Mouse (Mus musculus) cerebellum, adult 2 months (tissue): ENCODE measurements around the gene Ift52. TPM values are rescaled to one million over a fixed set of nuclear protein-coding genes. Genes with fewer than 3 reads are reported as not detected.

Experiments used
- DNase-seq, 2 experiments: peaks; one replicate each; pipeline ENCODE4 v3.0.0; 2021
- H3K27ac ChIP-seq: fragments of 200-500 bp; 2 replicates; pipeline ENCODE4 v1.5.1; 2012; ENCODE audit warnings: low read length, control low read depth, inconsistent platforms; ENCODE audit not compliant: insufficient read depth
- H3K27me3 ChIP-seq: fragments of 200-500 bp; 2 replicates; pipeline ENCODE4 v1.6.1; 2012; ENCODE audit warnings: inconsistent platforms, mild to moderate bottlenecking, low read length, moderate library complexity; ENCODE audit not compliant: control insufficient read depth, insufficient read depth
- H3K4me1 ChIP-seq: fragments of 200-500 bp; 2 replicates; pipeline ENCODE4 v1.6.1; 2011; ENCODE audit warnings: low read length; ENCODE audit not compliant: control insufficient read depth, insufficient read depth
- H3K4me3 ChIP-seq: fragments of 200-500 bp; replicated peaks from 2 replicates; pipeline ENCODE3; 2011; ENCODE audit warnings: mild to moderate bottlenecking, low read depth, low read length, control low read depth; ENCODE audit not compliant: insufficient read depth
- CTCF ChIP-seq: fragments of 200-500 bp; IDR thresholded peaks from 2 replicates; pipeline ENCODE4 v1.5.1; 2011; ENCODE audit warnings: low read depth, mild to moderate bottlenecking, control low read depth, low read length, moderate library complexity, borderline replicate concordance; ENCODE audit not compliant: insufficient read depth
- POLR2A ChIP-seq: fragments of 200-500 bp; IDR thresholded peaks from 2 replicates; pipeline ENCODE4 v1.6.1; 2011; ENCODE audit warnings: low read length, control low read depth, borderline replicate concordance; ENCODE audit not compliant: insufficient read depth
- WGBS: fragments of 180-500 bp; shearing (Covaris S2); methylation state at CpG from one replicate; pipeline ENCODE4 v1.1.7; 2018; 5-methylcytosine and 5-hydroxymethylcytosine counted together
- polyA plus RNA-seq: library from polyadenylated mRNA; depleted of rRNA; stranded (reverse); fragments of >200 nt; gene quantifications from 2 replicates; pipeline ENCODE4 v1.2.3, GENCODE M21; 2012

Ift52 gene
- polyA plus RNA-seq, 1 experiment: 35.9 TPM

- no peak for DNase-seq
- H3K27ac ChIP-seq: no peak overlapping the region
- H3K4me3 ChIP-seq: no peak overlapping the region
- TF ChIP-seq POLR2A: no peak
- no peaks in the 10 kb centered on the region for H3K27me3 ChIP-seq
- H3K4me1 ChIP-seq: no peaks in the 10 kb centered on the region
- WGBS: 66% methylated on average over 9 of the region's 9 CpGs
Observed at GRCm38 (mm10) chr2:162993881-162994616, 23.1 kb upstream of the Ift52 start.

- peak; percentile 52 to 67 for DNase-seq
- H3K4me3 ChIP-seq: no peak overlapping the region
- no peak overlapping the region for H3K27ac ChIP-seq
- 29% methylated on average over 18 of the region's 18 CpGs for WGBS
- no peaks in the 10 kb centered on the region for H3K4me1 ChIP-seq
- no peak for TF ChIP-seq POLR2A
- TF ChIP-seq CTCF: peak; percentile 79
- H3K27me3 ChIP-seq: no peaks in the 10 kb centered on the region
Observed at GRCm38 (mm10) chr2:162998528-162999230, 18.5 kb upstream of the Ift52 start.

GRCm38 (mm10) chr2:162999744-163000143 is 17.4 kb upstream of the Ift52 start:
- H3K27ac ChIP-seq: no peak overlapping the region
- H3K4me1 ChIP-seq: no peaks in the 10 kb centered on the region
- H3K27me3 ChIP-seq: no peaks in the 10 kb centered on the region
- H3K4me3 ChIP-seq: no peak overlapping the region
- DNase-seq: peak in 1 of 2 experiments; percentile 10
- TF ChIP-seq POLR2A (no peak), CTCF (peak; percentile 47; the same call in 1 of the 2 replicates)
- 30% methylated on average over 3 of the region's 3 CpGs for WGBS

DNA sequence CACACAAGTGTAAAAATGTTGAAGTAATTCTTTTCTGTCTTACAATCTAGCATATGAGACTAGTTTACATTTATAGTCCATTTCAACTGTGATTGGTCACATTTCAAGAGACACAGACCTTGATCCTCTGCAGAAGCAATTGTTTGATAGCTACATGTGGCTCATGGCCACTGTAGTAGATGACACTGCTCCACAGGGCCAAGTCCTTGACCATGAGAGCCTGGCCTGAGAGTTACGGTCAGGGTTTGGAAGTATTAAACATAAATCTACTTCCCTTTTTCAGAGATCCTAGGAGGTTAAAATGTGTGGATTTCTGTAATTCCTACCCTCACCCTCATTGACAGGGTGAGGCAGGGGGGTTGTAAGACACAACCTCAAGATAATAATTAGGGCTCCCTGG is 16.1 kb upstream of the Ift52 start:
- WGBS: 100% methylated on average over 1 of the region's 1 CpGs
- no peak overlapping the region for H3K4me3 ChIP-seq

GRCm38 (mm10) chr2:163007299-163007698 is 9.9 kb upstream of the Ift52 start:
- TF ChIP-seq CTCF (no peak), POLR2A (no peak)
- no peak for DNase-seq
- H3K27me3 ChIP-seq: no peaks in the 10 kb centered on the region
- 80% methylated on average over 4 of the region's 4 CpGs for WGBS
- no peak overlapping the region for H3K27ac ChIP-seq
- H3K4me1 ChIP-seq: no peaks in the 10 kb centered on the region
- H3K4me3 ChIP-seq: no peak overlapping the region

More for the DNA sequence above, 16.1 kb upstream of the Ift52 start:
- no peak overlapping the region for H3K27ac ChIP-seq
- H3K27me3 ChIP-seq: no peaks in the 10 kb centered on the region
- H3K4me1 ChIP-seq: no peaks in the 10 kb centered on the region
- no peak for TF ChIP-seq CTCF
- TF ChIP-seq POLR2A: no peak
- DNase-seq: no peak

GRCm38 (mm10) chr2:163031289-163031688 is 14.1 kb downstream of the Ift52 start:
- TF ChIP-seq CTCF (no peak), POLR2A (no peak)
- H3K4me3 ChIP-seq: no peak overlapping the region
- no peak for DNase-seq
- WGBS: 90% methylated on average over 5 of the region's 5 CpGs
- H3K4me1 ChIP-seq: no peaks in the 10 kb centered on the region
- no peaks in the 10 kb centered on the region; the same call in 1 of the 2 replicates for H3K27me3 ChIP-seq
- no peak overlapping the region for H3K27ac ChIP-seq

GRCm38 (mm10) chr2:163031757-163032156 is 14.6 kb downstream of the Ift52 start:
- no peaks in the 10 kb centered on the region; the same call in 1 of the 2 replicates for H3K27me3 ChIP-seq
- WGBS: 80% methylated on average over 2 of the region's 2 CpGs
- H3K4me1 ChIP-seq: no peaks in the 10 kb centered on the region
- H3K27ac ChIP-seq: no peak overlapping the region
- H3K4me3 ChIP-seq: no peak overlapping the region
- no peak for DNase-seq
- TF ChIP-seq CTCF (no peak), POLR2A (no peak)

DNA sequence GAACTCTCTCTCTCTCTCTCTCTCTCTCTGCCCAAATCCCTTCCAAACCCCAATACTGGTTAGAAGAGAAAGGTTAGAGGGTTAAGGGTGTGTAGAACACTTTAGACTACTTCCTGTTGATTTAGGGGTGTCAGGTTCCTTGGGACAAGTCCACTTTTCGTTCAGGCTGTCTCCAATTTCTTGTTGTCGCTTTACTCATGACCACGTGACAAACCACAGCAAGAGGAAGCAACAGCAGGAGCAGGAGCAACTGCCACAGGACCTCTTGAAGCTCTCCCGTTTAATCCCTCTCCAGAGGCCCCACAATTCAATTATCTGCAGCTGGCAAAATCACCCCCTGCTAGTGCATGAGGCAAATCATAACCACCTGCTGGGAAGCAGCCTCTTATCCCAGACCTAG is 15.5 kb downstream of the Ift52 start:
- Histone ChIP-seq H3K27ac (no peak overlapping the region), H3K4me3 (no peak overlapping the region), H3K4me1 (no peaks in the 10 kb centered on the region), H3K27me3 (no peaks in the 10 kb centered on the region; the same call in 1 of the 2 replicates)
- TF ChIP-seq CTCF: no peak
- TF ChIP-seq POLR2A: no peak
- no peak for DNase-seq
- WGBS: 42% methylated on average over 4 of the region's 4 CpGs
